Mouse (Mus musculus) small intestine, adult 2 months (tissue): Measurements from ENCODE around the gene Mtcl1. TPM values are rescaled to one million over a fixed set of nuclear protein-coding genes. Genes with fewer than 3 reads are reported as not detected.

Source experiments
- H3K27ac ChIP-seq: fragments of 200-500 bp; 2 replicates; pipeline ENCODE4 v1.5.1; 2012; ENCODE audit warnings: low read depth, low read length, control low read depth, inconsistent platforms; ENCODE audit not compliant: insufficient read depth
- H3K27me3 ChIP-seq: fragments of 200-500 bp; 2 replicates; pipeline ENCODE4 v1.6.1; 2012; ENCODE audit warnings: mild to moderate bottlenecking, moderate library complexity, low read length, inconsistent platforms; ENCODE audit not compliant: control insufficient read depth, insufficient read depth
- H3K36me3 ChIP-seq: fragments of 200-500 bp; 2 replicates; pipeline ENCODE4 v1.6.1; 2012; ENCODE audit warnings: mild to moderate bottlenecking, low read length, control low read depth, inconsistent platforms; ENCODE audit not compliant: control insufficient read depth, insufficient read depth
- H3K4me1 ChIP-seq: fragments of 200-500 bp; 2 replicates; pipeline ENCODE4 v1.6.1; 2012; ENCODE audit warnings: low read length, inconsistent platforms, mixed read lengths; ENCODE audit not compliant: control insufficient read depth, insufficient read depth, insufficient read length
- H3K4me3 ChIP-seq: fragments of 200-500 bp; 2 replicates; pipeline ENCODE4 v1.5.1; 2012; ENCODE audit warnings: low read depth, mild to moderate bottlenecking, control low read depth, inconsistent platforms, low read length, moderate library complexity
- CTCF ChIP-seq: fragments of 200-500 bp; IDR thresholded peaks from 2 replicates; pipeline ENCODE4 v1.5.1; 2012; ENCODE audit warnings: low read depth, mild to moderate bottlenecking, control low read depth, inconsistent platforms, low read length, moderate library complexity, mixed read lengths; ENCODE audit not compliant: insufficient replicate concordance, insufficient read length; ENCODE audit errors: extremely low read depth
- POLR2A ChIP-seq: fragments of 200-500 bp; IDR thresholded peaks from 2 replicates; pipeline ENCODE4 v1.6.1; 2012; ENCODE audit warnings: low read depth, mild to moderate bottlenecking, control low read depth, inconsistent platforms, low read length, moderate library complexity
- WGBS: fragments of 180-500 bp; shearing (Covaris S2); methylation state at CpG from one replicate; pipeline ENCODE4 v1.1.7; 2018; 5-methylcytosine and 5-hydroxymethylcytosine counted together
- polyA plus RNA-seq: library from polyadenylated mRNA; depleted of rRNA; stranded (reverse); fragments of >200 nt; gene quantifications from 2 replicates; pipeline ENCODE4 v1.2.3, GENCODE M21; 2012; rRNA removed

Gene Mtcl1
- polyA plus RNA-seq, 1 experiment = 1.8 TPM

GRCm38 (mm10) chr17:66301267-66301666 is 148.3 kb downstream of the Mtcl1 start:
- H3K36me3 ChIP-seq = no peaks in the 10 kb centered on the region
- H3K27me3 ChIP-seq = no peaks in the 10 kb centered on the region
- no peaks in the 10 kb centered on the region for H3K4me1 ChIP-seq
- no peak for TF ChIP-seq CTCF
- no peak for TF ChIP-seq POLR2A
- no peak overlapping the region for H3K27ac ChIP-seq
- WGBS = 55% methylated on average over 4 of the region's 4 CpGs
- no peak overlapping the region for H3K4me3 ChIP-seq

DNA sequence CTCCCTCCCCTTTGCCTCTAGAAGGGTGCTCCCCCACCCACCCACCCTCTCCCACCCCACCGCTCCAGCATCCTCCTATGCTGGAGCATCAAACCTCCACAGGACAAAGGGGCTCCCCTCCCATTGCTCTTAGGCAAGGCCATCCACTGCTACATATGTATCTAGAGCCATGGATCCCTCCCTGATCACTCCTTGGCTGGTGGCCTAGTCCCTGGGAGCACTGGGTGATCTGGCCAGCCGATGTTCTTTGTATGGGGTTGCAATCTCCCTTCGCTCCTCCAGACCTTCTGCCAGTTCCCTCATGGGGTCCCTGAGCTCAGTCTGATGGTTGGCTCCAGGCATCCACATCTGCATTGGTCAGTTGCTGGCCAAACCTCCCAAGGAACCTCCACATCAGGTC is 151.8 kb downstream of the Mtcl1 start:
- Histone ChIP-seq H3K36me3 (no peaks in the 10 kb centered on the region), H3K27me3 (no peaks in the 10 kb centered on the region), H3K27ac (no peak overlapping the region), H3K4me1 (no peaks in the 10 kb centered on the region), H3K4me3 (no peak overlapping the region)
- 85% methylated on average over 3 of the region's 3 CpGs for WGBS
- TF ChIP-seq CTCF = no peak
- no peak for TF ChIP-seq POLR2A

GRCm38 (mm10) chr17:66293581-66293980 is 156.0 kb downstream of the Mtcl1 start:
- H3K27ac ChIP-seq = no peak overlapping the region
- H3K27me3 ChIP-seq = no peaks in the 10 kb centered on the region
- H3K4me1 ChIP-seq = no peaks in the 10 kb centered on the region
- 91% methylated on average over 4 of the region's 4 CpGs for WGBS
- H3K36me3 ChIP-seq = no peaks in the 10 kb centered on the region
- H3K4me3 ChIP-seq = no peak overlapping the region
- TF ChIP-seq POLR2A (no peak), CTCF (no peak)

GRCm38 (mm10) chr17:66289894-66290293 is 159.7 kb downstream of the Mtcl1 start:
- Histone ChIP-seq H3K36me3 (no peaks in the 10 kb centered on the region), H3K4me1 (no peaks in the 10 kb centered on the region), H3K27me3 (no peaks in the 10 kb centered on the region), H3K27ac (no peak overlapping the region), H3K4me3 (no peak overlapping the region)
- TF ChIP-seq CTCF (no peak), POLR2A (no peak)
- 87% methylated on average over 4 of the region's 4 CpGs for WGBS

Other genes starting within 250 kb of the Mtcl1 start
- gene Rab12, start 70.0 kb upstream of the Mtcl1 start, polyA plus RNA-seq = 9.3 and 25.7 TPM in 2 replicates
- 12.4 and 30.1 TPM in 2 replicates for gene Themis3, start 144.9 kb upstream of the Mtcl1 start, polyA plus RNA-seq